Mouse (Mus musculus) NIH3T3 (cell line): ENCODE measurements at regions not wholly inside any gene's neighbourhood (a gene's known extent, or its start where the extent isn't known, plus 50 kb on each side); places are given as distances from the start of the nearest gene placed in this dataset.

Experiments
- DNase-seq: peaks from one replicate; pipeline ENCODE4 v3.0.0-alpha.2; 2012; ENCODE audit warnings: low read depth

- DNase-seq, result no peak
Observed at GRCm38 (mm10) chr19:25729103-25729502, 56.9 kb downstream of the Dmrt2 start.

GRCm38 (mm10) chr19:25729633-25730032, 57.4 kb downstream of the Dmrt2 start:
- no peak for DNase-seq

GRCm38 (mm10) chr19:25778455-25778854, 106.2 kb downstream of the Dmrt2 start:
- DNase-seq, result no peak

- no peak for DNase-seq
Observed at GRCm38 (mm10) chr19:25779356-25779755, 107.1 kb downstream of the Dmrt2 start.

GRCm38 (mm10) chr19:25781314-25781713, 109.1 kb downstream of the Dmrt2 start:
- DNase-seq, result no peak

GRCm38 (mm10) chr19:25802692-25803091, 130.5 kb downstream of the Dmrt2 start:
- no peak for DNase-seq

GRCm38 (mm10) chr19:25805351-25805750, 133.1 kb downstream of the Dmrt2 start:
- DNase-seq, result no peak

- DNase-seq, result no peak
Observed at GRCm38 (mm10) chr19:25813651-25814050, 141.4 kb downstream of the Dmrt2 start.

GRCm38 (mm10) chr19:25845158-25845557, 172.9 kb downstream of the Dmrt2 start:
- DNase-seq, result no peak

- DNase-seq, result no peak
Observed at GRCm38 (mm10) chr19:25856344-25856743, 184.1 kb downstream of the Dmrt2 start.

GRCm38 (mm10) chr19:25863312-25863711, 191.1 kb downstream of the Dmrt2 start:
- no peak for DNase-seq

- DNase-seq, result no peak
Observed at GRCm38 (mm10) chr19:25906721-25907120, 234.5 kb downstream of the Dmrt2 start.

GRCm38 (mm10) chr19:25922052-25922451, 249.8 kb downstream of the Dmrt2 start:
- no peak for DNase-seq

GRCm38 (mm10) chr19:25922806-25923205, 250.6 kb downstream of the Dmrt2 start:
- no peak for DNase-seq

GRCm38 (mm10) chr19:25923727-25924384, 251.6 kb downstream of the Dmrt2 start:
- no peak for DNase-seq

GRCm38 (mm10) chr19:25924385-25924769, 252.2 kb downstream of the Dmrt2 start:
- DNase-seq, result no peak

GRCm38 (mm10) chr19:25927220-25927619, 255.0 kb downstream of the Dmrt2 start:
- no peak for DNase-seq

GRCm38 (mm10) chr19:25937343-25937742, 265.1 kb downstream of the Dmrt2 start:
- no peak for DNase-seq

GRCm38 (mm10) chr19:25971210-25971609, 299.0 kb downstream of the Dmrt2 start:
- DNase-seq, result no peak

GRCm38 (mm10) chr19:25975202-25975601, 303.0 kb downstream of the Dmrt2 start:
- no peak for DNase-seq

- DNase-seq, result no peak
Observed at GRCm38 (mm10) chr19:25980308-25980707, 308.1 kb downstream of the Dmrt2 start.

- no peak for DNase-seq
Observed at GRCm38 (mm10) chr19:26014620-26015180, 342.5 kb downstream of the Dmrt2 start.

GRCm38 (mm10) chr19:26021141-26021540, 348.9 kb downstream of the Dmrt2 start:
- no peak for DNase-seq

GRCm38 (mm10) chr19:26026103-26026502, 353.9 kb downstream of the Dmrt2 start:
- no peak for DNase-seq
